Mouse (Mus musculus): ENCODE results near the gene Lipe.

The Lipe gene

DNA sequence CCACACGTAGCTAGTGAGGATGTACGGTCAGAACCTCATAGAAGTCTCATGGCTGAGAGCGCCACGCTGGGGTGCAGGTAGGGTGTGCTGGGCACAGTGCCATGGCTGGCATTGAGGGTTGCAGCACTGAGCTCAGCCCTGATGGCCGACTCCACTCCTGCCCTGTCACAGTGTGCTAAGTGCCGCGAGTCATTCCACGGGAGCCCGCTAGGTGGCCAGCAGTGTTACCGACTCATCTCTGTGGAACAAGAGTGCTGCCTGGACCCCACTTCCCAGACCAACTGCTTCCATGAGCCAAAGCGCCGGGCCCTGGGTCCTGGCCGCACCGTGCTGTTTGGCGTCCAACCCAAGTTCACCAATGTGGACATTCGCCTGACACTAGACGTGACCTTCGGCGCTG is 35.4 kb downstream of the Lipe start:
- DNase-seq (ENCODE audit: low read depth, low spot score), result no peak

- DNase-seq (ENCODE audit: low read depth, low spot score), result no peak
Observed at GRCm38 (mm10) chr7:25358721-25359206, 39.7 kb downstream of the Lipe start.

DNA sequence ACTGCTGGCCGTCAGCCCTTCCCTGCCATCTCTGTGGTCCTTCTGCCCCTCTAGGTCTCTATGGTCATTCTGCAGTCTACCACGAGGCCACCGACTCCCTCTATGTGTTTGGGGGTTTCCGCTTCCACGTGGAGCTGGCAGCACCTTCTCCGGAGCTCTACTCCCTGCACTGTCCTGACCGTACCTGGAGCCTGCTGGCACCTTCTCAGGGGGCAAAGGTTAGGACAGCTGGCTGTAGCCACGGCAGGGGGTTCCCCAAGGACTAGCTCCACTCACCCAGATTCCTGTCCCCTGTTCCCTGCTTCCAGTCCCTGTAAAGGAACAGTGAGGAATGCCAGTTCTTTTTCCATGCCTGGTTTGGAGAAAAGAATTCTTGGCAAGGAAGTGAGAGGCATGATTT is 49.6 kb downstream of the Lipe start:
- no peak for DNase-seq (ENCODE audit: low read depth, low spot score)

GRCm38 (mm10) chr7:25341000-25341784 is 57.3 kb downstream of the Lipe start:
- no peak for DNase-seq (ENCODE audit: low read depth, low spot score)

- no peak for DNase-seq (ENCODE audit: low read depth, low spot score)
Observed at GRCm38 (mm10) chr7:25339329-25339728, 59.2 kb downstream of the Lipe start.

GRCm38 (mm10) chr7:25334472-25334871 is 64.0 kb downstream of the Lipe start:
- no peak for DNase-seq (ENCODE audit: low read depth, low spot score)

DNA sequence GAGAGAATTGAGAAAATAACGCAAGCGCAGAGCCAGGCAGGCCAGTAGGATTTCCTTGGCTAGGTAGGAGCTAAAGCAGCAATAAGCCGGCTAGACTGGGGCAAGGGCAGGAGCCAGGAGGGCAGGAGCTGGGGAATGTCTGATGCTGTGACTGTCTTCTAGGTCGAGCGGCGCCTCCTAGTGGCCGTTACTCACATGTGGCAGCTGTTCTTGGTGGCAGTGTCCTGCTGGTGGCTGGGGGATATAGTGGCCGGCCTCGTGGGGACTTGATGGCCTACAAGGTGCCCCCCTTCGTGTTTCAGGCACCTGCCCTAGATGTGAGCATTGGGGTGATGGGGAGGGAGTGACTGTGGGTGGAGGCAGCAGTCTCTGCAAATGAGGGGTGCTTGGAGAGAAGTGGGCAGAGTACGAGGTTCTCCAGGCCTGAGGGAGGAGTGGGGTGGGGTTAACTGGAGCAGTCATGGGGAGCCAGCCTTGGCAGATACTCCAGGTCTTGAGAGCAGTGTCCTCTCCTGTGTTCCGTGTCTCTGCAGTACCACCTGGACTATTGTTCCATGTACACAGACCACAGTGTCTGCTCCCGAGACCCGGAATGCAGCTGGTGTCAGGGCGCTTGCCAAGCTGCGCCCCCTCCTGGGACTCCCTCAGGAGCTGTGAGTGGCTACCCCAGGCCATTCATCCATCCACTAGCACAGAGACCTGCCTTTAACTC is 64.8 kb downstream of the Lipe start:
- peak; percentile 69 for DNase-seq (ENCODE audit: low read depth, low spot score)

Data from forelimb bud, embryonic 11.5 days (tissue).